Mouse (Mus musculus) ES-E14 (cell line): ENCODE data around the gene Tprkb.

Experiments used
- CHD2 ChIP-seq: IDR thresholded peaks from 2 replicates; pipeline ENCODE4 v1.6.1; 2014; ENCODE audit warnings: mild to moderate bottlenecking, low read depth, low read length, inconsistent platforms
- HCFC1 ChIP-seq: IDR thresholded peaks from 2 replicates; pipeline ENCODE4 v1.6.1; 2012; ENCODE audit warnings: low read length, inconsistent platforms, borderline replicate concordance; ENCODE audit not compliant: insufficient read depth
- ZC3H11A ChIP-seq: IDR thresholded peaks from 2 replicates; pipeline ENCODE4 v1.6.1; 2012; ENCODE audit warnings: low read depth, mild to moderate bottlenecking, inconsistent platforms, low read length, borderline replicate concordance
- ZNF384 ChIP-seq: IDR thresholded peaks from 2 replicates; pipeline ENCODE4 v1.6.1; 2012; ENCODE audit warnings: low read depth, low read length, inconsistent platforms

DNA sequence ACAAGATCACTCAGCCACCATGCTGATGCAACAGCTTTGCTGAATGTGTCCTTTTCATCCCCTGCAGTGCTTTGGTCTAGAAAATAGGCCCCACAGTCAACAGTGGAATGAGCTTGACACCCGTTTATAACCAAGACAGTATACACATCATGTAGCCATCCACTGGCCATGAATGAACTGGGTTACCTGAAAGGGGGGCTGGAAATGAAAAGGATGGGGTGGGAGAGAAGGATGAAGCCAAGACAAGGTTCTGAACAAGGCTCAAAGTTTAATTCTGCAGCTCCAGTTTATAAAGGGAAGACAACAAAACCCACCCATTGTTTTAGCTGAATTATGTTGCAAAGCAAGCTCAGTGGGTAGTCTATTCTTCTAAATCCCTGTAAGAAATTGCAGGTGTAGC lies 27.4 kb upstream of the Tprkb start:
- TF ChIP-seq CHD2 (no peak), ZC3H11A (no peak), ZNF384 (no peak), HCFC1 (no peak)
